Mouse (Mus musculus) CD4-positive helper T cell, adult 2 months (primary cell): ENCODE data around the gene Psrc1.

Source experiments
- DNase-seq: peaks from one replicate; pipeline ENCODE4 v3.0.0-alpha.2; 2012; ENCODE audit warnings: low read depth, missing footprints, low spot score

Gene Psrc1

DNA sequence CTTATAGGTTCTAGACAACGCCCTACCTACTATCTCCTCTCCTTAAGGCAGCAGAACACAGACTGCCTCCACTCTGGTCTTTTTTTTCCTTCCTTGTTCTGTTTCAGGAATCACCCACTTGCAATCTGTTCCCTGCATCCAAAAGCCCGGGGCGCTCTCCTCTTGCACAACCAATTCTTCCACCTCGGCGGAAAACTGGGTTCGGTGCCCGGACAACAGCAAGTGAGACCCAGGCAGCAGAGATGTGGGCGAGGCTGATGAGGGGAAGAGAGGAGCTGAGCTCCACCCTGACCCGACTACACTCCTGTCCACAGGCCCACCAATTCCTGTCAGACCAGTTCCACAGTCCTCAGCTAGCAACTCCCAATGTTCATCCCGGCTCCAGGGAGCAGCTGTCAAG, 2.5 kb downstream of the Psrc1 start:
- no peak for DNase-seq

GRCm38 (mm10) chr3:108389111-108389545, 5.5 kb downstream of the Psrc1 start:
- DNase-seq, result peak; percentile 94

- no peak for DNase-seq
Observed at GRCm38 (mm10) chr3:108392299-108392698, 8.7 kb downstream of the Psrc1 start.

GRCm38 (mm10) chr3:108392793-108393192, 9.2 kb downstream of the Psrc1 start:
- DNase-seq, result no peak

DNA sequence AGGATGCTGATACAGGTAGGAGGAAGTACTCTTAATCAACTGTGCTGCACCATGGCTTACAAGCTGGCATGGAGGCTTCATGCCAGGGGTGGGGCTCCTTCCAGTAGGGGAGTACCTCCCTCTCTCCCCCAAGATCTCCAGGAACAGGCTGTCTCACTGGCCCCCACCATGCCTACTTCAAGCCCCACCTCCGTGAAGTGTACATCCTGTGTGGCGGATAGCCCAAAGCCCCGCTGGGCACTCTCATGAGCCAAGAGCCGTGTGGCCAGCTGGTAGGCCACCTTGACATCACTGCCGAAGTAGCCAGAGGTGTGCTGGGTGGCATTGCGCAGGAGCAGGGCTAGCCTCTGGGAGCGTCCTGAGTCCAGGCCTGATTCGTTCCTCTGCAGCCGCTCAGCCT, 14.6 kb downstream of the Psrc1 start:
- DNase-seq, result no peak

DNA sequence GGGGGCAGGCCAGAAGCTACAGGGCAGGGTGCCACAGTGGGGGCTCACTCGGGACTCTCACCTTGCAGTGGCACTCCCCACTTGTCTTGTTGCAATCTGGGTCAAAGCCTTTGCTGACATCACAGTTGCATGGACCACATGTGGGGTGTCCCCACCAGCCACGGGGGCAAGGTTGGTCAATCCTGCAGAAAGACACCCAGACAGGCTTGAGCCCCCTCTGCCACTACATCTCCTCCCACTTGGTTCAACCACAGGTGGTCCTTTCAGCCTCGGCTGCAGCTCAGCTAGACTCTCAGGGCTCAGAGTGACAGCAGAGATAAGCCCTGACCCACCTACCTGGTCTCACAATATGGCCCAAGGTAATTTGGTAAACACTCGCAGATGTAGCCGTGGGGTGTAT, 16.8 kb downstream of the Psrc1 start:
- DNase-seq, result no peak

DNA sequence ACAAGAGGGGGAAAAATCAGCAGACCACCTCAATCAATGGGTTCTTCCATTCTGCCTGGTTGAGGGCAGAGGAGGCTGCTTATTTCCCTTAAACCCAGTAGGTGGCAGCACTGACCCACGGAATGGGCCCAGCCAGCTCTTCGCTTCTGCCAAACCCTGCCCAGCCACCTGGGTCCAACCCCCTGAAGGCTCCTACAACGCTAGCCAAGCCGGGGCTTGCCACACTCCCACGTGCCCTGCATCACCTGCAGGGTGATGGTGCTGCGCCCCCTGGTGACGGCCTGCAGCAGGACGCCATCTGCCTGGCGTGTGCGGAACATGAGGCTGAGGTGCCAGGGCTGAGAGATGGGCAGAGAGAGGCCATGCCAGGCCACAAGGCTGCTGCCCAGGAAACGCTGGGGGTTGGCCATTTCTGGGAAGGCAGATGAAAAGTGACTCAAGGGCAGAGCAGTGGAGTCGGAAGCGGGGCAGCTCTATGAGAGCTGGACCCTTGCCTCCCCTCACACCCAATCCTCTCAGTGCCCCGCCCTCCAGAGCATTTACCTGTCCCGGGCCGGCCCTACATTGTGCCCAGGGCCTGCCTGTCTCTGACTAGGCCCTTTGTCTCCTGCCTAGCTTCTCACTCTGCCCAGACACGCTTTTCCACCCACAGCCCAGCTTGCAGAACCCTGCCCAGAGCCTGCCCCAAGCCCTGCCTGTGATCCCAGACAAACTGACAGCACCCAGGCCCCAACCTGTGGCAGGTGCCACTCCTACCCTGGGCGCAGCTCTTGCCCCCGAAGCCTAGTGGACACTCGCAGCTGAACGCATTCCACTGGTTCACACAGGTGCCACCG, 18.3 kb downstream of the Psrc1 start:
- DNase-seq, result peak; percentile 94

- no peak for DNase-seq
Observed at GRCm38 (mm10) chr3:108402528-108402920, 18.9 kb downstream of the Psrc1 start.

- no peak for DNase-seq
Observed at GRCm38 (mm10) chr3:108405536-108406305, 22.1 kb downstream of the Psrc1 start.

DNA sequence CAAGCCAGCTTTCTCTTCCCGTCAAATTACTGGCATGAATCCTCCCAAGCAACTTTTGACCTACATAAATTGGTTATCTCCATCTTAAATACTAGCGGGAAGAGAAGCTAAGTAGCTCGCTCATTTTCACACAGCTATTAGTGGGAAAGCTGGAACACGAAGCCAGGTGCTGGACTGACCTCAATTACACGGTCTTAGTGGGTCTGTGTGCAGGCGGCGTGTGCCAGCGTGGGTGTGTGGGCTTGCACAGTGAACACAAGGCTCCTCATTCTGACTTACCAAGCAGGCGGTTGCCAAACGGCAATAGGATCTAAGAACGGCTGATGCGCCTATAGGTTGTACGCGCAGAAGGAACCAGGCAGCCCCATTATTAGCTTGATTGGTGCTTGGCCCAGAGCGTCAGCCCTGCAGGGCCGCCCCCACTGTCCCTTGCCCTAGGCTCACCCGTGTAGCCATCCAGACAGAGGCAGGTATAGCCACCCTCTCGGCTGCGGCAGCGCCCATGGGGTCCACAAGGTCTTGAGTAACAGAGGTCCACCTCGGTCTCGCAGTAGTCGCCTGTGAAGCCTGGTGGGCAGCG, 22.8 kb downstream of the Psrc1 start:
- DNase-seq, result no peak

DNA sequence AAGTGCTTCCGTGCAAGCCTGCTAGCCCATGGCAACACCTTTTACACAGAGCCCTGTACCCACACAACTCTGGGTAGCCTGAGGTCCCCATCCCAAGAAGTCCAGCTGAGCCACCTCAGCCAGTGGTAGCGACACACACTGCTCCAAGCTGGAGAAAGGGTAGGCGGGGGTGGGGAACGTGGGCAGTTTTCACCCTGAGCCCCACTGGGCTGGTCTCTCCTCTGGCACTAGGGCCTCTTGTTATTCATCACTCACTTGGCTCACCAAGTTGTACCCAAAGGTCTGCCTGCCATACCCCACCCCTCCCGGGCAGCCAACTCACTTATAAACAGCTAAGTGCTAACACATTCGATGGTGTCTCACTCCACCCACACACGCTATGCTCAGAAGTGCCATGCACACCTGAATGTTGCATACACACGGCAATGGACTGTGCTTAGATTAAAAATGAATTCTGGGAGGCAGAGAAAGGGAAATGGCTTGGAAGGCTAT, 24.9 kb downstream of the Psrc1 start:
- no peak for DNase-seq

- no peak for DNase-seq
Observed at GRCm38 (mm10) chr3:108409656-108410358, 26.2 kb downstream of the Psrc1 start.

- DNase-seq, result no peak
Observed at GRCm38 (mm10) chr3:108410359-108410714, 26.7 kb downstream of the Psrc1 start.

DNA sequence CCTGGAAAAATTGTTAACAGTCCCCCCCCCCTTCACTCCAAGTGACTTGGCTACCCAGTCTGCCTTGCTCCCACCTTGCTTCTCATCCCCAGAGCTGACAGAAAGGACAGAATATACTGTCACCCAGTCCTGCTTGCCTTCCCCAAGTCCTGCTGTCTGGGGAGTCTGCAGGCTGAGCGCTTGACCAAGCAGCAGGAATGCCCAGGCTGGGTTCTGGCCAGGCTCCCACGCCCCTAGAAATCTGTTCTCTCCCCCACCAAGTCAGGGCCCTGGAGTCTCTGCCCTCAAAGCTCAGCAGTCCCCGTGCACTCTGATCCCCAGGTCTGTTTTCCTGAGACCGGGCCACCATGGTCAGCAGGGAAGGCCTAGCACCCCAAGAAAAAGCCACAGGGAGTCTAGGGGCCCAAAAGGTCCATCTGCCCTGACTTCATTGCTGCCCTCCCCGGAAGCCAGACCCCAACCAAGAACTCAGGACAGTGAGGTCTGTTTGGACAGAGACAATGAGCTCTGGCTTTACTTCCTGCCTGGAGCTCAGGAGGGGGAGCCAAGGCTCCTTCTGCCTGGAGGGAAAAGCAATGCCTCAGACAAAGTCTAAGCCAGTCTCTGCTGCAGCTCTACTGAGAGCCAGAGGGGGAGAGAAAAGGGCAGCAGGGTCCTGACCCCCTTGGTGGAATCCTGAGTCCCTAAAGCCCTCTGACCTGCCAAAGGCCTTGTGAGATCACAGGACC, 27.6 kb downstream of the Psrc1 start:
- DNase-seq, result no peak

DNA sequence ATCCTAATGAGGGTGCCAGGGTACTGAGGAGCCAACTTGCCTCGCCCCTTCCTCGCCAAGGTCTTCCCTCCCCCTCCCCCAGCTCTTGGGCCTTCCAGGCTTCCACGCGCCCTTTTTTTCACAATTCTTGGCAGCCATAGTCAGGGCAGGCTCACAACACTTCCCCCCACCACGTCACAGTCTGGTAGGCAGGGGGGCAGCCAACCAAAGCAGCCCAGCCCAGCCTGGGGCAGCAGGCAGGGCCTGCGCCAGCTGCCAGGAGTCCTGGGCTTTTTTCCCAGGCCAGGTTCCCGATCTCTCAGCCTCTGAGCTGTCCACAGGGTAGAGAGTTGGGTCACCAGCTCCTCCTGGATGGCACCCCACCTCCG, 28.1 kb downstream of the Psrc1 start:
- no peak for DNase-seq

- DNase-seq, result no peak
Observed at GRCm38 (mm10) chr3:108413634-108414360, 30.2 kb downstream of the Psrc1 start.

- peak; percentile 36 for DNase-seq
Observed at GRCm38 (mm10) chr3:108414857-108415830, 31.5 kb downstream of the Psrc1 start, which contains the start of gene Celsr2. Celsr2 (minus strand) TSS chr3:108415552.

DNA sequence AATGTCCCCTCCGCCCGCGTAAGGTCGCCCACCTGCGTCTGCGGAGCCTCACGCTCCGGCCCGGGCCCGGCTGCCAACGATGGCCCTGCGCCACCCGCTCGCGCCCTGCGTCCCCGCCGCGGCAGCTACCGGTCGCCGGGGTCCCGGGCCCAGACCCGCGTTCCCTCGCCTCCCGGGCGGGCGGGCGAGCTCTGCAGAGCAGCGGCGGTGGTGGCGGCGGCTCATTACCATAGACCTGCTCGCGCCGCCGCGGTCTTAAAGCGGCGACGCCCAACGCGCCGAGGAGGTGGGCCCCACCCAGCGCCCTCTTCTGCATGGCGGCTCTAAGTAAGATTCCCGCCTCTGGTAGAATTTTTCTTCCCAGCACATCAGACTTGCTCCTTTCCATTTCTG, 32.2 kb downstream of the Psrc1 start:
- DNase-seq, result peak; percentile 86

DNA sequence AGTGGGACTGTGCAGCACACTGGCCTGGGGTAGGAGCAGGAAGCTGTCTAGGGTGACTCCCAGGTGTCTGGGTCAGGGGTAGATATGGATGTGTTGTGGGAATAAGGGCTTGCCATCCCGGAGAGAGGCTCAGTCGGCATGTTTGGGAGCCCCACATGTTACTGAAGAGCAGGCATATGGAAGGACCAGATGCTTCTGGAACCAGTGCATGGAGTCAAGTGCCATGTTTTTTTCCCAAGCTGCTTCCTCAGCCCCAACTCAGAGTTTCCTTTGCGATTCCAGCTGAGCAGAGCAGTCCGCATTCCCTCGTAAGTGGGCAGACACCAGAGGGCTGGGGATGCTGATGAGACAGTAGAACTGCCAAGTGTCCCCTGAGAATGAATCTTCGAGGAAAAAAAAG, 39.4 kb downstream of the Psrc1 start:
- DNase-seq, result no peak
